Mouse (Mus musculus): ENCODE measurements around the gene Ugt3a2. TPM values are rescaled to one million over a fixed set of nuclear protein-coding genes. Genes with fewer than 3 reads are reported as not detected.

Ugt3a2 gene
- total and polyA plus RNA-seq, 3 experiments, result not detected

- DNase-seq (ENCODE audit: low read depth, low spot score), result no peak
- Histone ChIP-seq H3K9me3 (replicated peaks; ENCODE audit: insufficient read depth, low read length) (no peaks in the 10 kb centered on the region), H3K27ac (ENCODE audit: control insufficient read depth, low read depth, low read length) (no peak overlapping the region), H3K27me3 (ENCODE audit: control insufficient read depth in 1 of 2, insufficient read depth in 2 of 2, low read length in 2 of 2) (no peaks in the 10 kb centered on the region; a peak in 3 of 4 replicates), H3K36me3 (ENCODE audit: control insufficient read depth in 1 of 2, insufficient read depth in 2 of 2, low read length in 2 of 2) (no peaks in the 10 kb centered on the region), H3K4me3 (ENCODE audit: control insufficient read depth in 1 of 2, insufficient read depth in 1 of 2, low read depth in 2 of 2, low read length in 2 of 2) (no peak overlapping the region), H3K79me2 (ENCODE audit: control insufficient read depth, insufficient read depth, low read length, poor library complexity) (no peaks in the 10 kb centered on the region), H3K9ac (ENCODE audit: control insufficient read depth, low read depth, low read length, poor library complexity, severe bottlenecking) (no peak overlapping the region), H3K4me1 (ENCODE audit: control insufficient read depth in 1 of 2, insufficient read depth in 2 of 2, low read length in 2 of 2) (no peaks in the 10 kb centered on the region)
- no peak for TF ChIP-seq MYC (IDR thresholded peaks at IDR 0.05; ENCODE audit: low read depth, low read length)
- no peak for TF ChIP-seq HCFC1 (IDR thresholded peaks at IDR 0.05; ENCODE audit: low read depth, low read length)
- TF ChIP-seq USF2 (IDR thresholded peaks at IDR 0.05; ENCODE audit: borderline replicate concordance in 1 of 2, insufficient read depth in 1 of 2, low read depth in 1 of 2, low read length in 2 of 2), result no peak
- TF ChIP-seq MAX (IDR thresholded peaks at IDR 0.05; ENCODE audit: low read length), result no peak
- no peak for TF ChIP-seq MXI1 (IDR thresholded peaks at IDR 0.05; ENCODE audit: low read depth, low read length)
- no peak for TF ChIP-seq MAZ (IDR thresholded peaks at IDR 0.05; ENCODE audit: low read depth, low read length)
- TF ChIP-seq NELFE (IDR thresholded peaks at IDR 0.05; ENCODE audit: low read depth, low read length), result no peak
- TF ChIP-seq MAFK (IDR thresholded peaks at IDR 0.05; ENCODE audit: borderline replicate concordance, low read depth, low read length), result no peak
- TF ChIP-seq RCOR1 (IDR thresholded peaks at IDR 0.05; ENCODE audit: low read depth, low read length), result no peak
- no peak for TF ChIP-seq USF1 (IDR thresholded peaks at IDR 0.05; ENCODE audit: low read depth, low read length)
- TF ChIP-seq GABPA (IDR thresholded peaks at IDR 0.05; ENCODE audit: low read depth, low read length), result no peak
- TF ChIP-seq TBP (IDR thresholded peaks at IDR 0.05; ENCODE audit: low read depth, low read length), result no peak
- no peak for TF ChIP-seq SMC3 (IDR thresholded peaks at IDR 0.05; ENCODE audit: low read depth, low read length)
- no peak for TF ChIP-seq ELF1 (IDR thresholded peaks at IDR 0.05; ENCODE audit: low read depth, low read length)
- TF ChIP-seq ZC3H11A (IDR thresholded peaks at IDR 0.05; ENCODE audit: low read depth, low read length), result no peak
- no peak for TF ChIP-seq POLR2A (IDR thresholded peaks at IDR 0.05; ENCODE audit: control insufficient read depth in 1 of 2, insufficient read depth in 1 of 2, low read depth in 1 of 2, low read length in 2 of 2, poor library complexity in 1 of 2)
- TF ChIP-seq JUND (IDR thresholded peaks at IDR 0.05; ENCODE audit: low read depth, low read length), result no peak
Measured at GRCm38 (mm10) chr15:9368774-9369173, 33.4 kb downstream of the Ugt3a2 start.

- DNase-seq (ENCODE audit: low read depth, low spot score), result no peak
- TF ChIP-seq TAL1 (IDR thresholded peaks at IDR 0.05; ENCODE audit: low read length), result no peak
- no peak for TF ChIP-seq ETS1 (IDR thresholded peaks at IDR 0.05; ENCODE audit: low read depth, low read length)
- TF ChIP-seq MEF2A (IDR thresholded peaks at IDR 0.05; ENCODE audit: extremely low read depth, insufficient replicate concordance, low read depth, low read length, poor library complexity, severe bottlenecking), result no peak
- TF ChIP-seq MYB (IDR thresholded peaks at IDR 0.05; ENCODE audit: low read depth, low read length), result no peak
- Histone ChIP-seq H3K27ac (ENCODE audit: control insufficient read depth, low read depth, low read length) (no peak overlapping the region), H3K36me3 (ENCODE audit: control insufficient read depth in 1 of 2, insufficient read depth in 2 of 2, low read length in 2 of 2) (no peaks in the 10 kb centered on the region), H3K9ac (ENCODE audit: control insufficient read depth, low read depth, low read length, poor library complexity, severe bottlenecking) (no peak overlapping the region), H3K4me3 (ENCODE audit: control insufficient read depth in 1 of 2, insufficient read depth in 1 of 2, low read depth in 2 of 2, low read length in 2 of 2) (no peak overlapping the region), H3K9me3 (replicated peaks; ENCODE audit: insufficient read depth, low read length) (no peaks in the 10 kb centered on the region), H3K79me2 (ENCODE audit: control insufficient read depth, insufficient read depth, low read length, poor library complexity) (no peaks in the 10 kb centered on the region), H3K27me3 (ENCODE audit: control insufficient read depth in 1 of 2, insufficient read depth in 2 of 2, low read length in 2 of 2) (no peaks in the 10 kb centered on the region), H3K4me1 (ENCODE audit: control insufficient read depth in 1 of 2, insufficient read depth in 2 of 2, low read length in 2 of 2) (no peaks in the 10 kb centered on the region)
Measured at GRCm38 (mm10) chr15:9376281-9376680, 40.9 kb downstream of the Ugt3a2 start.
